Mouse (Mus musculus) intestine, embryonic 16.5 days (tissue): Measurements from ENCODE around the gene Tead1. TPM values are rescaled to one million over a fixed set of nuclear protein-coding genes. Genes with fewer than 3 reads are reported as not detected.

ENCODE experiments used
- ATAC-seq: fragments of 200-750 bp; cut with Nextera tagmentation; 2 replicates; pipeline ENCODE4 v1.8.0; 2017; ENCODE audit warnings: moderate TSS enrichment, moderate library complexity
- H3K27ac ChIP-seq: fragments of 300-500 bp; sonication (generic); 2 replicates; pipeline ENCODE4 v1.5.1; 2014; ENCODE audit warnings: mild to moderate bottlenecking, low read length
- H3K27me3 ChIP-seq: fragments of 300-500 bp; sonication (generic); replicated peaks from 2 replicates; pipeline ENCODE4 v1.6.1; 2014; ENCODE audit warnings: low read length, control low read depth, mixed read lengths; ENCODE audit not compliant: control insufficient read depth, insufficient read depth
- H3K36me3 ChIP-seq: fragments of 300-500 bp; sonication (generic); 2 replicates; pipeline ENCODE4 v1.6.1; 2014; ENCODE audit warnings: low read length, control low read depth; ENCODE audit not compliant: control insufficient read depth, insufficient read depth
- H3K4me1 ChIP-seq: fragments of 300-500 bp; sonication (generic); 2 replicates; pipeline ENCODE4 v1.6.1; 2014; ENCODE audit warnings: low read length, control low read depth, mixed read lengths; ENCODE audit not compliant: control insufficient read depth, insufficient read depth
- H3K4me2 ChIP-seq: fragments of 300-500 bp; sonication (generic); 2 replicates; pipeline ENCODE4 v1.6.1; 2014; ENCODE audit warnings: low read depth, low read length, control low read depth
- H3K4me3 ChIP-seq: fragments of 300-500 bp; sonication (generic); 2 replicates; pipeline ENCODE4 v1.5.1; 2014; ENCODE audit warnings: mild to moderate bottlenecking, low read length
- H3K9ac ChIP-seq: fragments of 300-500 bp; sonication (generic); 2 replicates; pipeline ENCODE4 v1.6.1; 2014; ENCODE audit warnings: low read depth, low read length
- H3K9me3 ChIP-seq: fragments of 300-500 bp; sonication (generic); 2 replicates; pipeline ENCODE4 v1.6.1; 2016; ENCODE audit warnings: low read length, control low read depth; ENCODE audit not compliant: control insufficient read depth
- WGBS: fragments of 180-500 bp; shearing (Covaris S2); extraction: QIAGEN DNeasy Blood & Tissue Kit; methylation state at CpG from one replicate; pipeline ENCODE4 v1.1.7; 2014; 5-methylcytosine and 5-hydroxymethylcytosine counted together
- microRNA-seq: library from miRNA; unstranded; fragments of <30 nt; microRNA quantifications from one replicate; pipeline ENCODE4, GENCODE M21; 2016
- polyA plus RNA-seq: library from polyadenylated mRNA; unstranded; fragments of >200 nt; fragmentation: Nextera tagmentation; extraction: Ambion mirVana; gene quantifications from 2 replicates; pipeline ENCODE4 v1.2.1, GENCODE M21; 2015

The Tead1 gene
- polyA plus RNA-seq, 1 experiment from 2014 or later: 10.9 TPM

GRCm38 (mm10) chr7:112942567-112942966, 263.4 kb downstream of the Tead1 start:
- Histone ChIP-seq H3K9me3 (no peaks in the 10 kb centered on the region), H3K27me3 (no peaks in the 10 kb centered on the region), H3K27ac (no peak overlapping the region), H3K36me3 (no peaks in the 10 kb centered on the region), H3K4me1 (no peaks in the 10 kb centered on the region), H3K4me3 (no peak overlapping the region), H3K9ac (no peak overlapping the region), H3K4me2 (no peak overlapping the region)
- 55% methylated on average over 5 of the region's 5 CpGs for WGBS
- ATAC-seq: no peak

GRCm38 (mm10) chr7:112943056-112943455, 263.9 kb downstream of the Tead1 start:
- no peaks in the 10 kb centered on the region for H3K27me3 ChIP-seq
- no peaks in the 10 kb centered on the region for H3K36me3 ChIP-seq
- H3K9ac ChIP-seq: no peak overlapping the region
- H3K4me3 ChIP-seq: no peak overlapping the region
- no peaks in the 10 kb centered on the region for H3K4me1 ChIP-seq
- no peak for ATAC-seq
- H3K9me3 ChIP-seq: no peaks in the 10 kb centered on the region
- no peak overlapping the region for H3K4me2 ChIP-seq
- H3K27ac ChIP-seq: no peak overlapping the region
- WGBS: 74% methylated on average over 1 of the region's 1 CpGs

GRCm38 (mm10) chr7:112946706-112947105, 267.6 kb downstream of the Tead1 start:
- Histone ChIP-seq H3K27me3 (no peaks in the 10 kb centered on the region), H3K4me3 (no peak overlapping the region), H3K9ac (no peak overlapping the region), H3K4me1 (no peaks in the 10 kb centered on the region), H3K36me3 (no peaks in the 10 kb centered on the region), H3K4me2 (no peak overlapping the region), H3K9me3 (no peaks in the 10 kb centered on the region), H3K27ac (no peak overlapping the region)
- 53% methylated on average over 6 of the region's 6 CpGs for WGBS
- ATAC-seq: no peak

- Histone ChIP-seq H3K9ac (peak within 1 kb of the TSS; percentile 66), H3K4me2 (peak within 1 kb of the TSS; percentile 84), H3K9me3 (no peaks in the 10 kb centered on the region), H3K4me3 (peak within 1 kb of the TSS; percentile 61), H3K4me1 (peaks cover 26% of the 10 kb centered on the region), H3K27ac (no peak within 1 kb of the TSS), H3K27me3 (peaks cover 26% of the 10 kb centered on the region), H3K36me3 (no peaks in the 10 kb centered on the region)
- ATAC-seq: peak; percentile 97
- WGBS: under 1% methylated on average over 41 of the region's 41 CpGs
Observed at GRCm38 (mm10) chr7:112953777-112954291, 274.7 kb downstream of the Tead1 start, which contains the start of gene Rassf10. TSS of gene Rassf10 (plus strand) at chr7:112953962.

GRCm38 (mm10) chr7:112954351-112955102, 275.4 kb downstream of the Tead1 start:
- WGBS: under 1% methylated on average over 82 of the region's 82 CpGs
- H3K27me3 ChIP-seq: peaks cover 28% of the 10 kb centered on the region
- H3K4me3 ChIP-seq: peak overlapping the region; percentile 61
- peak; percentile 36 for ATAC-seq
- H3K36me3 ChIP-seq: no peaks in the 10 kb centered on the region
- no peak overlapping the region for H3K27ac ChIP-seq
- no peaks in the 10 kb centered on the region for H3K9me3 ChIP-seq
- H3K9ac ChIP-seq: peak overlapping the region; percentile 66
- H3K4me1 ChIP-seq: peaks cover 26% of the 10 kb centered on the region
- peak overlapping the region; percentile 84 for H3K4me2 ChIP-seq

- peaks cover 28% of the 10 kb centered on the region for H3K27me3 ChIP-seq
- peaks cover 26% of the 10 kb centered on the region for H3K4me1 ChIP-seq
- peak overlapping the region; percentile 84 for H3K4me2 ChIP-seq
- H3K9ac ChIP-seq: peak overlapping the region; percentile 66
- H3K27ac ChIP-seq: no peak overlapping the region
- peak overlapping the region; percentile 61 for H3K4me3 ChIP-seq
- no peaks in the 10 kb centered on the region for H3K36me3 ChIP-seq
- H3K9me3 ChIP-seq: no peaks in the 10 kb centered on the region
- peak; percentile 50 for ATAC-seq
- 5% methylated on average over 40 of the region's 40 CpGs for WGBS
Observed at GRCm38 (mm10) chr7:112955103-112955827, 276.1 kb downstream of the Tead1 start.

GRCm38 (mm10) chr7:112955955-112956354, 276.8 kb downstream of the Tead1 start:
- no peak overlapping the region for H3K9ac ChIP-seq
- 0 out of 2 replicates have a peak overlapping the region, but pooled peaks have one; percentile 84 for H3K4me2 ChIP-seq
- no peaks in the 10 kb centered on the region for H3K9me3 ChIP-seq
- peaks cover 26% of the 10 kb centered on the region for H3K4me1 ChIP-seq
- 32% methylated on average over 3 of the region's 3 CpGs for WGBS
- H3K36me3 ChIP-seq: no peaks in the 10 kb centered on the region
- no peak overlapping the region for H3K4me3 ChIP-seq
- peaks cover 28% of the 10 kb centered on the region for H3K27me3 ChIP-seq
- ATAC-seq: no peak
- H3K27ac ChIP-seq: no peak overlapping the region

Small RNA genes lying within 50 kb of the gene (microRNA-seq; reads per million reads assigned to microRNA genes)
- not detected for gene Gm44462
